Mouse (Mus musculus) lung, adult 18-20 months (tissue): Measurements from ENCODE around the gene Prf1.

ENCODE experiments used
- DNase-seq, 2 experiments: peaks; one replicate each; pipeline ENCODE4 v3.0.0; 2022; ENCODE audit warnings: mixed read lengths in 2 of 2

The Prf1 gene

DNA sequence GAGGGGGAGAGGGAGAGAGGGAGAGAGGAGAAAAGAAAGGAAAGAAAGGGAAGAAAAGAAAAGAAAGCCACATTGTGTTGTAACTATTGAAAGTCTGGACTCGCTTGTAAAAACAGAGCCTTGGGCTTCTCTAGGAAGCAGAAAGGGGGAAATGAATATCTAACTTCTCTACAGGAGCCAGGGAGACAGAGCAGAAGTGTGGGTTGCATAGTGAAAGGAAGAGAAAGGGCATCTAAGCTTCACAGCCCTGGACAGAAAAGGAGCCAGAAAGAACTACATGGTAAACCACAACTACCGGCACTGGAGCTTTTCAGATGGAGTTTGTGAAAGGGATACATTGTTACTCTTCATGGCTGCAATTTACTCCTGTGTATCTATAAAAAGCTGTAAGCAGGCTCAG, 7.2 kb upstream of the Prf1 start:
- DNase-seq: no peak

DNA sequence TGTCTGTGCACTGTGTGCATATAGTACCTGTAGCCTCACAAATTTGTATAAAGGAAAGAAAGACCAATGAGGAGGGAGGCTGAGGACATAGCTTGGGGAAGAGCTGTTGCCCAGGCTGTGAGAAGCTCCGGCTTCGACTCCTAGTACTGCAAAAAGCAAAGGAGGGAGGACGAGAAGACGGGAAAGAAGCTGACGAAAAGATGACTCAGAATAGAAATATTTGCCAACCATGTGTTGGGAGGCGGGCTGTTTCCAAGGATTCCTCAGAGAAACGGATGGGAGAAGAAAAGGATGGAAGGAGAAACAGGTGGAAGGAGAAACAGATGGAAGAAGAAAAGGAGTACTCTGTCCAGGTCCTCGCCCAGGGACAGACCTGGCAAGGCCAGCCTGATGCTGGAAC, 3.4 kb upstream of the Prf1 start:
- DNase-seq: no peak

DNA sequence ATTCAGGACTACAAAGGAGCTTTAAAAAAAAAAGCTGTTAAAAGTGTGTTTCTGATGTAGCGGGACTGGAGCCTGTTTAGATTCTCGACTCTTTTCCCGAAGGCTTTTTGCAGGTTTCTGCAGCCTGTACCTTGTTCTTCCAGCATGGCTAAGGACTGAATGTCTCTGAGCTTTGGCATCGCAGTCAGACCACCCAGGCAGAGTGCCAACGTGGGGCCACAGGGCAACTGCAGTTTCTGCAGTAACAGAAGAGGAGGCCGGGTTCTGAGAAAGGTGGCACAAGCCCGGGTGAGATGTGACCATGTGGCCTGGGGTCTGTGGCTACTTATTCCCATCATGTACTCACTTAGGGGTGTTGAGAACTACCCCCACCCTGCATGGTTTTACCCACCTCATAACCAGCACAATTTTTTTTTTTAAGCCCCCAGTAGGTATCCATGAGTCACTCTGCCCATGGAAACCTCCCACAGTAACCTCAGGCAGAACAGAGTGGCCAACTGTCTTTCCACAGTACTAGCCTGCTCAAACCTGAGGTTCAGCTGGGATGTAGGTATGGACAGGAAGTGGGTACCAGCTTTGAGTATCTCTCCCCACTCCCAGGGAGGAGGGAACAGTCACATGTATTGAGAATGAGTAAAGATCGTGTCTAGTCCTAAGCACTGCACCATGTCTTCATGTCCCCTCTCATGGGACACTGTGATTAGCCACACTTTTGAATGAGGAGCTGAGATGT, 754 bp upstream of the Prf1 start:
- no peak for DNase-seq

DNA sequence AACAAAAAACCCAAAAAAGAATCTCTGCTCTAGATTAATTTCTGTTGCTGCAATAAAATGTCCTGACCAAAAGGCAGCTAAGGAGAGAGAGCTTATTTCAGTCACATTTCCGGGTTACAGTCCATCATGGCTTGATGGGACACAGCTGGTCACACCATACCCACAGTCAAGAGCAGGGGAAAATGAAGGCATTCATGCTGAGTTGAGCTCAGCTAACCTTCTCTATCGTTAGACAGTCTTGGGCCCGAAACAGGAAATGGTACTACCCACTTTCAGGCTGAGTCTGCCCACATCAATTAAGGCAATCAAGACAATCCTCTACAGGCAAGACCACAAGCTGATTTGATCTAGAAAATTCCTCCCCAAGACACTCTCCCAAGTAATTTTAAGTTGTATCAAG, 3.4 kb downstream of the Prf1 start:
- no peak for DNase-seq

GRCm38 (mm10) chr10:61304046-61304445, 6.4 kb downstream of the Prf1 start:
- DNase-seq: peak in 1 of 2 experiments; percentile 59

DNA sequence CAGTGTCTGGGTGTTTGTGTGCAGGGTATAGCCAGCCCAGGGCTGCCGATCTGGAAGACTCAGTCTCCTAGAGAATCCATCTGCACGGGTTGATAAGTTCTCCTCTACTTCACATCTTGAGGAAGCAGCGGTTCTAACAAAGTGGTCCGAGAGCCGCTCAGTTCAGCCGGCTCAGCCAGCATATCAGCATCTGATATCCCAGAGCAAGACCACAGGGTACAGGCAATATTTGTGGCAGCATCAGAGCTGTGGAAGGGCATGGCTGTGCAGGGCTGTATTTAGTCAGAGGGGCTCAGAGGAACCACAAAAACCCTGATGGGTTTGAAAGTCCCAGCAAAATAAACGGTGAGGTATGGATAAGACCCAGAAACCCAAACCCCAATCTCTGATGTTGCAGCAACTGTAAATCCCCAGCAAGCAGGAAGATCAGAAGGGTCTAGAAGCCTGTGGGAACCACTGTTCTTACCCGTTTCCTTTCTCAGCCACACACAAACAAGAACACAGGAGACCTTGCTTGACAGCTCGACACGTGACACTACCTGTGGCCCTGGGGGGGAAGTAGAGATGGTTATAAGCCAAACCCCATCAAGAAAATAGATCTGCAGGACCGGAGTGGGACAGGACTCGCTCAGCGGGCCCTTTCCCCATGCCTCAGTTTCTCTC, 8.4 kb downstream of the Prf1 start:
- no peak for DNase-seq

DNA sequence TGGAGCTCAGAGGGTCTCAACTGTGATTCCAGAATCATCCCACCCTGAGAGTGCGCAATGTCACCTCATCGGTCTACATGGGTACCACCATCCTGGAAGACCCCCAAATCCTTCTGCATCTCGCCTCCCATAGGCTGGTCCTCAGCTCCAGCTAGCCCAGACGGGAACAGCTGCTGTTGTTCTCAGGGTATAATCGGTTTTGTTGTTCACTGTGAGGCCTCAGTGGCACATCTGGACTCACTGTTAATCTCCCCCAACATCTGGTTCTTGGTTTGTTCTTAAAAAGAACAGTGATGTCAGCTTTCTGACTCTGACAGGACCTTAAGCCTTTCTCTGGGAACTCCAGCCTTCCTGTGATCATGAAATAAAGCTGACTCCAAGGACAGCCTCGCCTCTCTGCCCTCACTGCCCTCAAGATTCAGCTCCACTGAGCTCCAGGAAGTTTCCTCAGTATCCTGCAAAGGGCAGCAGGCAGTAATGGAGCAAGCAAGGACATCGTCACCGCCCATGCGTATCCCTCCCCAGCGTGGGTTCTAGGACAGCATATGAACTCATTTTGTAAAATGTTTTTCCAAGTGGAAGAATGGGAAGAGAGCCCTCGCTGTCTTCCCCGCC, 11.2 kb downstream of the Prf1 start:
- no peak for DNase-seq

DNA sequence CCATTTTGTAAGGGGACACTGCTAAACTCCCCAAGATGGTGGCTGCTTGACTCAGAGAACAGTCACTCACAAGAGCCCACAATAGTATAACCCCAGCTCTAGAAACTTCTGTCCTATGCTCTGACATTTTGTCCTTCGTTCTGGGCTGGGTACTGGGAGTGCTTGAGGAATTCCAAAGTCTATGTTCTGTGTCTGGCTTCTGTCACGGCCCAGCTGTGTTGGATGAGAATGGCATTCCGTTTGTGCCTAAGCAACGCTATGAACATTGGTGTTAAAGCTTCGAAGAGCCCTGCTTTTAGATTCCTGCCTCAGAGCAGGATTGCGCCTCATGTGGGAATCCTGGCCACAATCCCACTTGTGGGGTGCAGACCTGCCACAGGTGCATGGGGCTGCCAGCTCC, 14.5 kb downstream of the Prf1 start:
- DNase-seq: no peak

DNA sequence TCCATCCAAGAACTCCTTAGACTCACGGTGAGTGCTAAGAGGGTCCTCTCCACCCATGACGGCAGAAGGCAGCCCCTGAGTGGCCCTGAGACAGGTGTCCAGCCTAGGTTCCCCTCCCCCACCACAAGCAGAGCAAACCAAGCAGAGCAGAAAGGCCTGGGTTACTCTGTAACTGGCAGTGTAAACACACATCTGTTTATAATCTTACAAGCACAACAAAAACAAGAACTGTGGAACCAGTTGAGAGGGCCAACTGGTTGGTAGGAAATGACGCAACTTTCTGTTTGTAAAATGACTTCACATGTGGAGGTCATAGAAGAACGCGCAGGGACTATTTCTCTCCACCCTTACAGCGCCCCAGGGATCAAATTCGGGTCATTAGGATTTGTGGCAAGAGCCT, 15.1 kb downstream of the Prf1 start:
- DNase-seq: peak in 1 of 2 experiments; percentile 34

- DNase-seq: no peak
Measured at GRCm38 (mm10) chr10:61313750-61314149, 16.1 kb downstream of the Prf1 start.

DNA sequence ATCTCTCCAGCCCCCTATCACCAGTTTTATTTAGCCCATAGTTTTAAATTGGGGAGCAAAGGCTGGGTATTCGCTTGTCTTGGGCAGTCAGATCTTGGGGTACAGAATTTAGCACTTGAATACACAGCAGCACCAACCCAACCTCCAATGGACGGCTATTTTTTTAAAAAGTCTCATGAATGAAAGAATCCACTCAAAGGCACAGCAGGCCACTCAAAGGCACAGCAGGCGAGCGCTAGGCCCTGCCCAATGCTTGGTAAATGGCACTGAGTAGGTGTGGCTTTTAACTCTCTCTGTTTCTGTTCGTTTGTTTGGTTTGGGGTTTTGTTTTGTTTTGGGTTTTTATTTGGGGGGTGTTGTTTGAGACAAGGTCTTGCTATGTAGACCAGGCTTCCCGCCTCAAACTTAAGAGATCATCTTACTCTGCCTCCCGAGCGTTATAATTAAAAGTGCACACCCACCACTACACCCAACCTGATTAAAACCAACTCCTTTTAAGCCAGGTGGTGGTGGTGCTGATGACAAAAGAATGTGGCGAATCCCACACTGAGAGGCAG, 17.8 kb downstream of the Prf1 start:
- DNase-seq: no peak

DNA sequence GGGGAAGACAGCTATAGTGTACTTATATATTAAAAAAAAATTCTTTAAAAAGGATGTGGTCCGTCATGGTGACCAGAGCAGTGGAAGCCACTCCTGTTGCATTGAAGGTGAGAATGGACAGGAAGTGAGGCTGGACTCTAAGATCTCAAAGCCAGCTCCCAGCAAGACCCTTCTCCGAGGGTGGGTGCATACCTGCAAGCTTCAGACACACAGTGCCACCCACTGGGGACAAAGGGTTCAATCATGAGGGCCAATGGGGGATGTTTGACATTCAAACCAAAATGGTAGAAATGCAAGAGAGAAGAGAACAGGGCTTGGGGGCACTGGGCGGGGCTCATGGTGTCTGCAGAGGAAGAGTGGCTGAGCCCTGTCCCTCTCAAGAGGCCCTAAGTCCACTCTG, 20.9 kb downstream of the Prf1 start:
- DNase-seq: no peak

- DNase-seq: peak in 1 of 2 experiments; percentile 46
Measured at GRCm38 (mm10) chr10:61324717-61325116, 27.1 kb downstream of the Prf1 start.

GRCm38 (mm10) chr10:61325782-61326328, 28.2 kb downstream of the Prf1 start:
- DNase-seq: no peak

- no peak for DNase-seq
Measured at GRCm38 (mm10) chr10:61327545-61327944, 29.9 kb downstream of the Prf1 start.

GRCm38 (mm10) chr10:61328927-61329326, 31.3 kb downstream of the Prf1 start:
- DNase-seq: no peak

GRCm38 (mm10) chr10:61331046-61331445, 33.4 kb downstream of the Prf1 start:
- peak; percentile 37 to 41 for DNase-seq

DNA sequence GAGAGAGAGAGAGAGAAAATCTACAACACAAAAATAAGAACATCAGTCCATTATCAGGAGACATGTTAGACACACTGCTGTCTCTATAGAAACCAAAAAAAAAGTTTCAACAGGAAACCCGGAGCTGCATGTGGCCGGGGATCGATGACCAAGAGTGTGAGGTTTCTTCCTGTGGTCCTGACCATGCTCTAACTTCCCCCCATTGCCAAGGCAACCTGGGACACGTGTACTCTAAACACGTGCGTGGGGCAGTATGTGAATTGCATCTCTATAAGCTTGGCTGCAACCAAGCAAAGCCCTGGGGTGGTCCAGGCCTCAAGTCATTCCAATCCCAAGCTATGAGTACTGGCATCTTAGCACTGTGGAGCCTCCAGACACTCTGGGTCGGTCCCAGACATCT, 36.9 kb downstream of the Prf1 start:
- no peak for DNase-seq

DNA sequence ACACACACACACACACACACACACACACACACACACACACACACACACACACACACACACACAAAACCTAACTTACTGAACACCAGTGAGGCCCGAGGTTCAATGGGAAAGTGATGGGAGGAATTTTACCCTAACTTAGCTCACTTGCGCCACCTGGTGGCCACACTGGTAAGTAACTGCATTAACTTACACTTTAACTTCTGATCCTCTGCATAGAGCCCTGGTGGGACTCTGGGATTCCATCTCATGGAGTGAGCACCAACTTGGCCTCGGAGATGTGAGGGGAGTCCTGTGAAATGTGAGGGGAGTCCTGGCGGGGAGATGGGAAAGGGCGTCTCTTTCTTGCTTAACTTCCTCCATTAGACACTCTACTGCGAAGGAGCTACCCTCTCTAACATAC, 38.5 kb downstream of the Prf1 start:
- DNase-seq: peak; percentile 65 to 68

- DNase-seq: no peak
Measured at GRCm38 (mm10) chr10:61336592-61336991, 39.0 kb downstream of the Prf1 start.

- no peak for DNase-seq
Measured at GRCm38 (mm10) chr10:61337665-61338064, 40.0 kb downstream of the Prf1 start.

- no peak for DNase-seq
Measured at GRCm38 (mm10) chr10:61339216-61339615, 41.6 kb downstream of the Prf1 start.

GRCm38 (mm10) chr10:61340247-61340646, 42.6 kb downstream of the Prf1 start:
- no peak for DNase-seq

GRCm38 (mm10) chr10:61341045-61341444, 43.4 kb downstream of the Prf1 start:
- no peak for DNase-seq
